Mouse (Mus musculus): Measurements from ENCODE around the gene Stk19. TPM values are rescaled to one million over a fixed set of nuclear protein-coding genes. Genes with fewer than 3 reads are reported as not detected.
A peak's percentile ranks its signal among the peaks of the same experiment; 100 is the strongest.
"Not testable (repeated sequence)": the region's sequence is repeated elsewhere in the genome, so short reads cannot be mapped to it uniquely, and the experiment has no call there.

Gene Stk19
- polyA plus RNA-seq, 1 experiment = 17.9 TPM

DNA sequence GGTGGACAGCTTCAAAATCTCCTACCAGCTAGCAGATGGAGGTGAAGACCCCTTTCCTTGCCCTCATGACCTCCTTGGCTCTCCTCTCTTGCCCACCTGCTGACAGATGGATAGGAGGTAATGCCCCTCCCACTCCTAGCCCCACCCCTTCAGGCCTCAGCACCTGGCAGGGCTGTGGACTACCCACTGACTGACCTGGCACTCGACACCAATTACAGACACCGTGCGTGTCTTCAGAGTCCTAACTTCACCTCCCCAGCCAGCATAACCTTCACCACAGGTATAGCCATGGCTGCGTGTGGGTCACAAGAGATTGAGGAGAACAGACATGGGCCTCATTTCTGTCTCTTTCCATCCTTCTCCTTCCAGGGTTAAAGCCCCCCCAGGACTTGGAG is 37.2 kb downstream of the Stk19 start:
- no peak overlapping the region for H3K27ac ChIP-seq (ENCODE audit: insufficient read depth, low read length)
- no peak for TF ChIP-seq CTCF (IDR thresholded peaks at IDR 0.05; ENCODE audit: borderline replicate concordance, insufficient read depth, low read length)
- no peak overlapping the region for H3K4me3 ChIP-seq (ENCODE audit: insufficient read depth, low read length)
- no peaks in the 10 kb centered on the region for H3K4me1 ChIP-seq (ENCODE audit: control insufficient read depth, insufficient read depth, low read length)

- Histone ChIP-seq H3K4me1 (ENCODE audit: control insufficient read depth, insufficient read depth, low read length) (no peaks in the 10 kb centered on the region), H3K4me3 (ENCODE audit: insufficient read depth, low read length) (no peak overlapping the region), H3K27ac (ENCODE audit: insufficient read depth, low read length) (no peak overlapping the region)
- TF ChIP-seq POLR2A (IDR thresholded peaks at IDR 0.05; ENCODE audit: low read depth, low read length) (no peak), CTCF (IDR thresholded peaks at IDR 0.05; ENCODE audit: borderline replicate concordance, insufficient read depth, low read length) (no peak)
These were observed 37.7 kb downstream of the Stk19 start for GRCm38 (mm10) chr17:34798866-34799530.

GRCm38 (mm10) chr17:34798071-34798470 is 38.7 kb downstream of the Stk19 start:
- not testable (repeated sequence) for H3K27ac ChIP-seq (ENCODE audit: insufficient read depth, low read length); H3K4me3 ChIP-seq (ENCODE audit: insufficient read depth, low read length); H3K4me1 ChIP-seq (ENCODE audit: control insufficient read depth, insufficient read depth, low read length)

GRCm38 (mm10) chr17:34797211-34797995 is 39.3 kb downstream of the Stk19 start:
- H3K4me3 ChIP-seq (ENCODE audit: insufficient read depth, low read length); H3K4me1 ChIP-seq (ENCODE audit: control insufficient read depth, insufficient read depth, low read length); H3K27ac ChIP-seq (ENCODE audit: insufficient read depth, low read length): not testable (repeated sequence)

GRCm38 (mm10) chr17:34796311-34797140 is 40.2 kb downstream of the Stk19 start:
- Histone ChIP-seq H3K27ac (ENCODE audit: insufficient read depth, low read length) (no peak overlapping the region), H3K4me1 (ENCODE audit: control insufficient read depth, insufficient read depth, low read length) (no peaks in the 10 kb centered on the region), H3K4me3 (ENCODE audit: insufficient read depth, low read length) (no peak overlapping the region)
- TF ChIP-seq POLR2A (IDR thresholded peaks at IDR 0.05; ENCODE audit: low read depth, low read length) = no peak
- TF ChIP-seq CTCF (IDR thresholded peaks at IDR 0.05; ENCODE audit: borderline replicate concordance, insufficient read depth, low read length) = no peak

GRCm38 (mm10) chr17:34795633-34796032 is 41.1 kb downstream of the Stk19 start:
- no peak overlapping the region for H3K27ac ChIP-seq (ENCODE audit: insufficient read depth, low read length)
- TF ChIP-seq POLR2A (IDR thresholded peaks at IDR 0.05; ENCODE audit: low read depth, low read length) (no peak), CTCF (IDR thresholded peaks at IDR 0.05; ENCODE audit: borderline replicate concordance, insufficient read depth, low read length) (peak; percentile 23; the same call in 1 of the 2 replicates)
- no peaks in the 10 kb centered on the region for H3K4me1 ChIP-seq (ENCODE audit: control insufficient read depth, insufficient read depth, low read length)
- H3K4me3 ChIP-seq (ENCODE audit: insufficient read depth, low read length) = no peak overlapping the region

DNA sequence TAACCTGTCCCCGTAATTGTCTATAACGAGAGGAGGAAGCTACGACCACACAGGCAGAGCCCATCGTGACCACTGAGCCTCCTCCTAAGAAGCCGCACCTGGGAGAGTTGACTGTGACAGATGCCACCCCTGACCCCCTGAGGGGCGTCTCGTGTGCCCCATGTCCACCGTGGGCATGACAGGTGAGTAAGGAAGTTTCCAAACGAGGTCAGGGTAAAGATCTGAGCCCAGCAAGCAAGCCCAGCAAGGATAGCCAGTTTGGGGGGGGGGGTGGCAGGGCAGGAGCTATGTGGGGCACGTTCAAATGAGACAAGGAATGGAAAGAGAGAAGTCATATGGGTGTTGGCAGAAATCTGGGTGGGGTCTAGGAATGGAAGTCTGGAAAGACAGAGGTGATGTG is 41.7 kb downstream of the Stk19 start:
- Histone ChIP-seq H3K4me3 (ENCODE audit: insufficient read depth, low read length) (no peak overlapping the region), H3K27ac (ENCODE audit: insufficient read depth, low read length) (no peak overlapping the region), H3K4me1 (ENCODE audit: control insufficient read depth, insufficient read depth, low read length) (no peaks in the 10 kb centered on the region)
- TF ChIP-seq CTCF (IDR thresholded peaks at IDR 0.05; ENCODE audit: borderline replicate concordance, insufficient read depth, low read length) (no peak), POLR2A (IDR thresholded peaks at IDR 0.05; ENCODE audit: low read depth, low read length) (no peak)

GRCm38 (mm10) chr17:34777680-34778325 is 58.9 kb downstream of the Stk19 start:
- H3K4me3 ChIP-seq (ENCODE audit: insufficient read depth, low read length) = no peak overlapping the region

More at GRCm38 (mm10) chr17:34777680-34778325, 58.9 kb downstream of the Stk19 start:
- no peak for TF ChIP-seq CTCF (IDR thresholded peaks at IDR 0.05; ENCODE audit: borderline replicate concordance, insufficient read depth, low read length)
- no peak for TF ChIP-seq POLR2A (IDR thresholded peaks at IDR 0.05; ENCODE audit: low read depth, low read length)
- Histone ChIP-seq H3K4me1 (ENCODE audit: control insufficient read depth, insufficient read depth, low read length) (no peaks in the 10 kb centered on the region), H3K27ac (ENCODE audit: insufficient read depth, low read length) (no peak overlapping the region)

Other genes starting within 250 kb of the Stk19 start
- 0.99 and 1.0 TPM in 2 replicates for gene Gpsm3, start 247.1 kb downstream of the Stk19 start, polyA plus RNA-seq (2011; ENCODE audit: insufficient read length, low read depth, missing spikeins)
- gene Pbx2, start 245.7 kb downstream of the Stk19 start, polyA plus RNA-seq (2011; ENCODE audit: insufficient read length, low read depth, missing spikeins) = 38.2 and 43.9 TPM in 2 replicates
- gene Ager, start 239.1 kb downstream of the Stk19 start, polyA plus RNA-seq (2011; ENCODE audit: insufficient read length, low read depth, missing spikeins) = 0.70 and 0.83 TPM in 2 replicates
- gene Rnf5, start 233.3 kb downstream of the Stk19 start, polyA plus RNA-seq (2011; ENCODE audit: insufficient read length, low read depth, missing spikeins) = 34.1 and 41.0 TPM in 2 replicates
- 97.5 and 109 TPM in 2 replicates for gene Agpat1, start 232.7 kb downstream of the Stk19 start, polyA plus RNA-seq (2011; ENCODE audit: insufficient read length, low read depth, missing spikeins)
- 0.48 and 0.51 TPM in 2 replicates for gene Egfl8, start 221.0 kb downstream of the Stk19 start, polyA plus RNA-seq (2011; ENCODE audit: insufficient read length, low read depth, missing spikeins)
- gene Ppt2, start 208.4 kb downstream of the Stk19 start, polyA plus RNA-seq (2011; ENCODE audit: insufficient read length, low read depth, missing spikeins) = 28.2 and 32.3 TPM in 2 replicates
- gene Prrt1, start 207.4 kb downstream of the Stk19 start, polyA plus RNA-seq (2011; ENCODE audit: insufficient read length, low read depth, missing spikeins) = 0.53 TPM in 1 of 2 replicates, not detected in the other
- gene Fkbpl, start 192.2 kb downstream of the Stk19 start, polyA plus RNA-seq (2011; ENCODE audit: insufficient read length, low read depth, missing spikeins) = 17.9 and 20.2 TPM in 2 replicates
- gene Atf6b, start 189.8 kb downstream of the Stk19 start, polyA plus RNA-seq (2011; ENCODE audit: insufficient read length, low read depth, missing spikeins) = 65.2 and 83.8 TPM in 2 replicates
- 0.19 and 0.20 TPM in 2 replicates for gene Tnxb, start 166.4 kb downstream of the Stk19 start, polyA plus RNA-seq (2011; ENCODE audit: insufficient read length, low read depth, missing spikeins)
- 0.58 and 2.1 TPM in 2 replicates for gene C4b, start 93.1 kb downstream of the Stk19 start, polyA plus RNA-seq (2011; ENCODE audit: insufficient read length, low read depth, missing spikeins)
- not detected in 2 replicates for gene Cyp21a1, start 32.4 kb downstream of the Stk19 start, polyA plus RNA-seq (2011; ENCODE audit: insufficient read length, low read depth, missing spikeins)
- 21.9 and 25.0 TPM in 2 replicates for gene Dxo, start 74 bp upstream of the Stk19 start, polyA plus RNA-seq (2011; ENCODE audit: insufficient read length, low read depth, missing spikeins)
- 25.6 and 27.7 TPM in 2 replicates for gene Skiv2l, start 13.3 kb upstream of the Stk19 start, polyA plus RNA-seq (2011; ENCODE audit: insufficient read length, low read depth, missing spikeins)
- 31.5 and 34.7 TPM in 2 replicates for gene Nelfe, start 13.4 kb upstream of the Stk19 start, polyA plus RNA-seq (2011; ENCODE audit: insufficient read length, low read depth, missing spikeins)
- 0.26 TPM in 1 of 2 replicates, not detected in the other for gene Cfb, start 25.6 kb upstream of the Stk19 start, polyA plus RNA-seq (2011; ENCODE audit: insufficient read length, low read depth, missing spikeins)
- gene Zbtb12, start 42.5 kb upstream of the Stk19 start, polyA plus RNA-seq (2011; ENCODE audit: insufficient read length, low read depth, missing spikeins) = 12.3 and 16.2 TPM in 2 replicates
- 0.58 TPM in 1 of 2 replicates, not detected in the other for gene Gm20547, start 45.1 kb upstream of the Stk19 start, polyA plus RNA-seq (2011; ENCODE audit: insufficient read length, low read depth, missing spikeins)
- 3.0 and 6.6 TPM in 2 replicates for gene C2, start 61.3 kb upstream of the Stk19 start, polyA plus RNA-seq (2011; ENCODE audit: insufficient read length, low read depth, missing spikeins)
- gene Ehmt2, start 61.5 kb upstream of the Stk19 start, polyA plus RNA-seq (2011; ENCODE audit: insufficient read length, low read depth, missing spikeins) = 84.7 and 94.2 TPM in 2 replicates
- gene Slc44a4, start 77.5 kb upstream of the Stk19 start, polyA plus RNA-seq (2011; ENCODE audit: insufficient read length, low read depth, missing spikeins) = not detected in 2 replicates
- gene Neu1, start 94.3 kb upstream of the Stk19 start, polyA plus RNA-seq (2011; ENCODE audit: insufficient read length, low read depth, missing spikeins) = 10.0 and 11.3 TPM in 2 replicates
- 20.9 and 36.6 TPM in 2 replicates for gene Hspa1b, start 122.3 kb upstream of the Stk19 start, polyA plus RNA-seq (2011; ENCODE audit: insufficient read length, low read depth, missing spikeins)
- gene Gm20481, start 133.0 kb upstream of the Stk19 start, polyA plus RNA-seq (2011; ENCODE audit: insufficient read length, low read depth, missing spikeins) = not detected in 2 replicates
- 6.0 and 6.5 TPM in 2 replicates for gene Hspa1a, start 135.2 kb upstream of the Stk19 start, polyA plus RNA-seq (2011; ENCODE audit: insufficient read length, low read depth, missing spikeins)
- not detected in 2 replicates for gene Hspa1l, start 135.8 kb upstream of the Stk19 start, polyA plus RNA-seq (2011; ENCODE audit: insufficient read length, low read depth, missing spikeins)
- 74.8 and 93.3 TPM in 2 replicates for gene Lsm2, start 144.9 kb upstream of the Stk19 start, polyA plus RNA-seq (2011; ENCODE audit: insufficient read length, low read depth, missing spikeins)
- gene Vars, start 164.0 kb upstream of the Stk19 start, polyA plus RNA-seq (2011; ENCODE audit: insufficient read length, low read depth, missing spikeins) = 81.3 and 85.7 TPM in 2 replicates
- 0.12 and 0.26 TPM in 2 replicates for gene Vwa7, start 179.6 kb upstream of the Stk19 start, polyA plus RNA-seq (2011; ENCODE audit: insufficient read length, low read depth, missing spikeins)
- not detected in 2 replicates for gene Sapcd1, start 191.1 kb upstream of the Stk19 start, polyA plus RNA-seq (2011; ENCODE audit: insufficient read length, low read depth, missing spikeins)
- gene Msh5, start 209.8 kb upstream of the Stk19 start, polyA plus RNA-seq (2011; ENCODE audit: insufficient read length, low read depth, missing spikeins) = 1.2 and 2.8 TPM in 2 replicates
- 266 and 360 TPM in 2 replicates for gene Clic1, start 213.0 kb upstream of the Stk19 start, polyA plus RNA-seq (2011; ENCODE audit: insufficient read length, low read depth, missing spikeins)
- gene Ddah2, start 222.1 kb upstream of the Stk19 start, polyA plus RNA-seq (2011; ENCODE audit: insufficient read length, low read depth, missing spikeins) = 46.4 and 52.8 TPM in 2 replicates
- gene Ly6g6c, start 228.4 kb upstream of the Stk19 start, polyA plus RNA-seq (2011; ENCODE audit: insufficient read length, low read depth, missing spikeins) = not detected in 2 replicates
- gene Mpig6b, start 229.2 kb upstream of the Stk19 start, polyA plus RNA-seq (2011; ENCODE audit: insufficient read length, low read depth, missing spikeins) = 0.22 TPM in 1 of 2 replicates, not detected in the other
- not detected in 2 replicates for gene Ly6g6e, start 240.0 kb upstream of the Stk19 start, polyA plus RNA-seq (2011; ENCODE audit: insufficient read length, low read depth, missing spikeins)
- gene Ly6g6d, start 241.1 kb upstream of the Stk19 start, polyA plus RNA-seq (2011; ENCODE audit: insufficient read length, low read depth, missing spikeins) = not detected in 2 replicates
- gene Ly6g6f, start 248.7 kb upstream of the Stk19 start, polyA plus RNA-seq (2011; ENCODE audit: insufficient read length, low read depth, missing spikeins) = not detected in 2 replicates

Measured in embryonic fibroblast, embryonic 13.5 days (primary cell).